Mouse (Mus musculus) limb, embryonic 14.5 days (tissue): ENCODE measurements around the gene Col15a1. TPM values are rescaled to one million over a fixed set of nuclear protein-coding genes. Genes with fewer than 3 reads are reported as not detected.

ENCODE experiments used
- ATAC-seq: fragments of 200-750 bp; cut with Nextera tagmentation; 2 replicates; pipeline ENCODE4 v1.8.0; 2017; ENCODE audit warnings: low read depth, moderate number of reproducible peaks, moderate TSS enrichment; ENCODE audit not compliant: low FRiP score
- DNase-seq: peaks from one replicate; pipeline ENCODE4 v3.0.0-alpha.2; 2015; ENCODE audit warnings: low spot score
- H3K27ac ChIP-seq: fragments of 300-500 bp; sonication (generic); replicated peaks from 2 replicates; pipeline ENCODE4 v1.5.1; 2014; ENCODE audit warnings: low read depth, mild to moderate bottlenecking, low read length, moderate library complexity, mixed read lengths
- H3K27me3 ChIP-seq: fragments of 300-500 bp; sonication (generic); 2 replicates; pipeline ENCODE4 v1.6.1; 2014; ENCODE audit warnings: low read length, mixed read lengths; ENCODE audit not compliant: control insufficient read depth, insufficient read depth
- H3K36me3 ChIP-seq: fragments of 300-500 bp; sonication (generic); 2 replicates; pipeline ENCODE4 v1.6.1; 2014; ENCODE audit warnings: mild to moderate bottlenecking, low read length, moderate library complexity, mixed read lengths; ENCODE audit not compliant: control insufficient read depth, insufficient read depth
- H3K4me1 ChIP-seq: fragments of 300-500 bp; sonication (generic); 2 replicates; pipeline ENCODE4 v1.6.1; 2014; ENCODE audit warnings: antibody characterized with exemption, low read length, mixed read lengths; ENCODE audit not compliant: control insufficient read depth, insufficient read depth
- H3K4me2 ChIP-seq: fragments of 300-500 bp; sonication (generic); replicated peaks from 2 replicates; pipeline ENCODE4 v1.6.1; 2014; ENCODE audit warnings: low read depth, mild to moderate bottlenecking, low read length, moderate library complexity; ENCODE audit not compliant: severe bottlenecking
- H3K4me3 ChIP-seq: fragments of 300-500 bp; sonication (generic); replicated peaks from 2 replicates; pipeline ENCODE4 v1.5.1; 2014; ENCODE audit warnings: low read length
- H3K9ac ChIP-seq: fragments of 300-500 bp; sonication (generic); 2 replicates; pipeline ENCODE4 v1.6.1; 2014; ENCODE audit warnings: mild to moderate bottlenecking, low read depth, low read length, moderate library complexity; ENCODE audit not compliant: severe bottlenecking
- H3K9me3 ChIP-seq: fragments of 300-500 bp; sonication (generic); 2 replicates; pipeline ENCODE4 v1.6.1; 2016; ENCODE audit warnings: low read length; ENCODE audit not compliant: control insufficient read depth
- POLR2A ChIP-seq: fragments of 200-500 bp; IDR thresholded peaks from 2 replicates; pipeline ENCODE4 v1.8.0; 2012; ENCODE audit warnings: inconsistent platforms, mild to moderate bottlenecking, moderate library complexity, borderline replicate concordance; ENCODE audit not compliant: insufficient read depth, insufficient read length; ENCODE audit errors: extremely low read depth
- WGBS: fragments of 180-500 bp; shearing (Covaris S2); extraction: QIAGEN DNeasy Blood & Tissue Kit; methylation state at CpG from one replicate; pipeline ENCODE4 v1.1.7; 2014; 5-methylcytosine and 5-hydroxymethylcytosine counted together
- polyA plus RNA-seq, 2 experiments: library from polyadenylated mRNA; depleted of rRNA in 1 of 2; stranded (reverse) in 1 of 2; unstranded in 1 of 2; fragments of >200 nt; fragmentation: Nextera tagmentation in 1 of 2; extraction: Ambion mirVana in 1 of 2; gene quantifications; 2 replicates each; pipeline versions ENCODE4 v1.2.1 to v1.2.3; 2012 to 2014

Col15a1 gene
- polyA plus RNA-seq, 2 experiments: 30.6 to 86.3 TPM

- DNase-seq (no peak), ATAC-seq (no peak)
- Histone ChIP-seq H3K9ac (no peak overlapping the region), H3K4me3 (no peak overlapping the region), H3K4me1 (peaks cover 3% of the 10 kb centered on the region; the same call in 1 of the 2 replicates), H3K4me2 (no peak overlapping the region), H3K27ac (no peak overlapping the region), H3K36me3 (no peaks in the 10 kb centered on the region), H3K27me3 (no peaks in the 10 kb centered on the region), H3K9me3 (no peaks in the 10 kb centered on the region)
- TF ChIP-seq POLR2A: no peak
- 68% methylated on average over 14 of the region's 14 CpGs for WGBS
These were observed 104.7 kb downstream of the Col15a1 start for GRCm38 (mm10) chr4:47312676-47313075.

- DNase-seq (no peak), ATAC-seq (no peak)
- no peak overlapping the region for H3K9ac ChIP-seq
- no peak overlapping the region for H3K4me2 ChIP-seq
- no peaks in the 10 kb centered on the region for H3K36me3 ChIP-seq
- H3K9me3 ChIP-seq: no peaks in the 10 kb centered on the region
- TF ChIP-seq POLR2A: no peak
- no peak overlapping the region for H3K27ac ChIP-seq
- H3K4me3 ChIP-seq: no peak overlapping the region
- no peaks in the 10 kb centered on the region for H3K27me3 ChIP-seq
- WGBS: 80% methylated on average over 8 of the region's 8 CpGs
- H3K4me1 ChIP-seq: peaks cover 3% of the 10 kb centered on the region; the same call in 1 of the 2 replicates
These were observed 105.9 kb downstream of the Col15a1 start for GRCm38 (mm10) chr4:47313710-47314410.

GRCm38 (mm10) chr4:47315458-47315857, 107.5 kb downstream of the Col15a1 start:
- Histone ChIP-seq H3K9me3 (no peaks in the 10 kb centered on the region), H3K4me3 (no peak overlapping the region), H3K27ac (no peak overlapping the region), H3K4me2 (no peak overlapping the region), H3K27me3 (no peaks in the 10 kb centered on the region), H3K9ac (no peak overlapping the region), H3K4me1 (peaks cover 3% of the 10 kb centered on the region; the same call in 1 of the 2 replicates), H3K36me3 (no peaks in the 10 kb centered on the region)
- ATAC-seq: no peak
- DNase-seq: no peak
- WGBS: 72% methylated on average over 2 of the region's 2 CpGs
- TF ChIP-seq POLR2A: no peak

GRCm38 (mm10) chr4:47316432-47316831, 108.5 kb downstream of the Col15a1 start:
- 66% methylated on average over 6 of the region's 6 CpGs for WGBS
- Histone ChIP-seq H3K4me1 (peaks cover 3% of the 10 kb centered on the region; the same call in 1 of the 2 replicates), H3K36me3 (no peaks in the 10 kb centered on the region), H3K9me3 (no peaks in the 10 kb centered on the region), H3K27ac (no peak overlapping the region), H3K4me2 (no peak overlapping the region), H3K27me3 (no peaks in the 10 kb centered on the region), H3K9ac (no peak overlapping the region), H3K4me3 (no peak overlapping the region)
- ATAC-seq: no peak
- DNase-seq: no peak
- TF ChIP-seq POLR2A: no peak

- 82% methylated on average over 10 of the region's 10 CpGs for WGBS
- TF ChIP-seq POLR2A: no peak
- no peak for DNase-seq
- no peak overlapping the region for H3K9ac ChIP-seq
- no peaks in the 10 kb centered on the region for H3K9me3 ChIP-seq
- H3K4me2 ChIP-seq: no peak overlapping the region
- no peak overlapping the region for H3K27ac ChIP-seq
- H3K27me3 ChIP-seq: no peaks in the 10 kb centered on the region
- no peaks in the 10 kb centered on the region for H3K4me1 ChIP-seq
- ATAC-seq: no peak
- no peak overlapping the region for H3K4me3 ChIP-seq
- no peaks in the 10 kb centered on the region for H3K36me3 ChIP-seq
These were observed 111.8 kb downstream of the Col15a1 start for GRCm38 (mm10) chr4:47319561-47320321.
